Mouse (Mus musculus) embryonic fibroblast, embryonic 13.5 days (primary cell): ENCODE measurements around the gene Rnf208.

Experiments
- CTCF ChIP-seq: IDR thresholded peaks from 2 replicates; pipeline ENCODE4 v1.5.1; 2011; ENCODE audit warnings: mild to moderate bottlenecking, control low read depth, low read length, moderate library complexity, borderline replicate concordance; ENCODE audit not compliant: insufficient read depth
- POLR2A ChIP-seq: IDR thresholded peaks from 2 replicates; pipeline ENCODE4 v1.6.1; 2011; ENCODE audit warnings: low read depth, mild to moderate bottlenecking, control low read depth, low read length, moderate library complexity

DNA sequence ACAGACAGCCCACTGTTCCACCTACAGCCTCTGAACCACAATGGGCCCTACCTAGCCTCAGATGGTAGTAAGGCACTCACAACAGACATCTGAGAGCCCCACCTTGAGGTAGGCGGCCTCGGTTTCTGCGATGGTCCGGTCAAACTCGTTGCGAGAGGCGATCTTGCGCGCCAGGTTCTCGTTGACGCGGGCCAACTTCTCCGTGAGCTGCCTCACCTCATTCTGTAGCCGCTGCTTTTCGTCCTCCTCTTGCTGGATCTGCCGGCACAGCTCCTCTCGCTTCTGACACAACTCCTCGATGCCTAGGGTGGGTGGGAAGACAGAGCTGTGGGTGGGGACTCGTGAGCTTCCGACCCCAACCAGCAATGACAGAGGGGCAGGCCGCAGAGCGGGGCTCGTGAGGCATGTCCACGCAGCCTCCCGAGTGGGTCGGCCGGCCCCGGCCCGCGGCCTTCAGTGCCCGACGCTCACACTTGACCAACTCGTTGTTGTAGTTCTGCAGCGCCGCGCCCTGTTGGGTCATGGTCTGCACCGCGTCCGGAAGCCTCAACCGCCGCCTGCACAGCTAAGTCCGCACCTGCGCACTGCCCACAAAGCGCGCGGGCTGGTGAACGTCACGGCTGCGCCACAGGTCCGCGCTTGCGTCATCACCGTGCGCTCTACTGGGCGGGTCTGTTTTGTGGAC is 29.9 kb downstream of the Rnf208 start, which contains the start of the genes Ssna1 and Anapc2:
- TF ChIP-seq CTCF (peak; percentile 24; the same call in 1 of the 2 replicates), POLR2A (peak; percentile 93)
